Mouse (Mus musculus) embryonic facial prominence, embryonic 14.5 days (tissue): Measurements from ENCODE around the gene Stk19. TPM values are rescaled to one million over a fixed set of nuclear protein-coding genes. Genes with fewer than 3 reads are reported as not detected.
"Not testable (repeated sequence)": the region's sequence is repeated elsewhere in the genome, so short reads cannot be mapped to it uniquely, and the experiment has no call there.

Experiments used
- ATAC-seq: fragments of 200-750 bp; cut with Nextera tagmentation; 2 replicates; pipeline ENCODE4 v1.8.0; 2017; ENCODE audit warnings: low read depth, moderate number of reproducible peaks, moderate TSS enrichment
- DNase-seq: peaks from one replicate; pipeline ENCODE4 v3.0.0-alpha.2; 2015; ENCODE audit warnings: low spot score
- H3K27ac ChIP-seq: fragments of 300-500 bp; sonication (generic); replicated peaks from 2 replicates; pipeline ENCODE4 v1.5.1; 2014; ENCODE audit warnings: low read depth, mild to moderate bottlenecking, low read length, moderate library complexity
- H3K27me3 ChIP-seq: fragments of 300-500 bp; sonication (generic); replicated peaks from 2 replicates; pipeline ENCODE4 v1.6.1; 2014; ENCODE audit warnings: low read length; ENCODE audit not compliant: control insufficient read depth, insufficient read depth
- H3K36me3 ChIP-seq: fragments of 300-500 bp; sonication (generic); 2 replicates; pipeline ENCODE4 v1.6.1; 2014; ENCODE audit warnings: low read length, mixed read lengths; ENCODE audit not compliant: control insufficient read depth, insufficient read depth
- H3K4me1 ChIP-seq: fragments of 300-500 bp; sonication (generic); 2 replicates; pipeline ENCODE4 v1.6.1; 2014; ENCODE audit warnings: antibody characterized with exemption, low read length; ENCODE audit not compliant: control insufficient read depth, insufficient read depth
- H3K4me2 ChIP-seq: fragments of 300-500 bp; sonication (generic); 2 replicates; pipeline ENCODE4 v1.6.1; 2014; ENCODE audit warnings: low read depth, mild to moderate bottlenecking, low read length, moderate library complexity, mixed read lengths
- H3K4me3 ChIP-seq: fragments of 300-500 bp; sonication (generic); 2 replicates; pipeline ENCODE4 v1.5.1; 2014; ENCODE audit warnings: low read depth, mild to moderate bottlenecking, low read length
- H3K9ac ChIP-seq: fragments of 300-500 bp; sonication (generic); 2 replicates; pipeline ENCODE4 v1.6.1; 2014; ENCODE audit warnings: low read depth, mild to moderate bottlenecking, low read length, moderate library complexity, mixed read lengths
- H3K9me3 ChIP-seq: fragments of 300-500 bp; sonication (generic); 2 replicates; pipeline ENCODE4 v1.6.1; 2016; ENCODE audit warnings: low read length; ENCODE audit not compliant: control insufficient read depth
- WGBS: fragments of 180-500 bp; shearing (Covaris S2); extraction: QIAGEN DNeasy Blood & Tissue Kit; methylation state at CpG from one replicate; pipeline ENCODE4 v1.1.7; 2014; 5-methylcytosine and 5-hydroxymethylcytosine counted together
- polyA plus RNA-seq: library from polyadenylated mRNA; unstranded; fragments of >200 nt; fragmentation: Nextera tagmentation; extraction: Ambion mirVana; gene quantifications from 2 replicates; pipeline ENCODE4 v1.2.1, GENCODE M21; 2014

The Stk19 gene
- polyA plus RNA-seq, 1 experiment from 2014 or later, result 21.7 TPM

DNA sequence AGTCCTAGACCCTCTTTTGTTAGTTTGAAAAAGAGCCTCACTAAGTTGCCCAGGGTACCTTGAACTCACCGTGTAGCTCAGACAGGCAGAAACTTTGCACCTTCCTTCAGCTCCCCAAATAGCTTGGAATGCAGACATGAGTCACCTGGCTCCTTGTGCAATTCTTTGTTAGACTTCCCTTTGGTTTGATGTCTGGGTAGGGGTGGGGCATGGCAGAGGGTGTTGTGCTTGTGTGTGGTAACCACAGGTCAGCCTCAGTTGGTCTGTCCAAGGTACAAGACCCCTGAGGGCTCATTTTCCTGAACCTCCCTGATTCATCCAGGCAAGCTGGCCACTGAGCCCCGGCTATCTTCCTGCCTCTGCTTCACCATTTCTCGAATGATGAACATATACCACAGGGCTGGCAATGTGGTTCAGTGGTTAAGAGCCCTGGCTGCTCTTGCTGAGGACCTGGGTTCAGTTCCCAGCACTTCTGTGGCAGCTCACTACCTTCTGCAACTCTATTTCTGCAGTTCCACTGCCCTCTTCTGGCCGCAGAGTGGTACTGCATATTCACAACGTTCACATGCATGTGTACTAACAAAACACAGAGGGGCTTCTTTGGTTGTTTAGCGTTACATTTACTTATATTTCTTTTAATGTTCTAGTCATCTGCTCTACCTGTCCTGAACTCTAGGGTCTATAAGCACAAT is 31.7 kb downstream of the Stk19 start:
- H3K36me3 ChIP-seq, result no peaks in the 10 kb centered on the region
- 79% methylated on average over 6 of the region's 6 CpGs for WGBS
- no peaks in the 10 kb centered on the region for H3K4me1 ChIP-seq
- H3K9ac ChIP-seq, result no peak overlapping the region
- H3K4me2 ChIP-seq, result no peak overlapping the region
- H3K4me3 ChIP-seq, result no peak overlapping the region
- no peak overlapping the region for H3K27ac ChIP-seq
- ATAC-seq (no peak), DNase-seq (no peak)
- no peaks in the 10 kb centered on the region for H3K27me3 ChIP-seq
- H3K9me3 ChIP-seq, result no peaks in the 10 kb centered on the region

DNA sequence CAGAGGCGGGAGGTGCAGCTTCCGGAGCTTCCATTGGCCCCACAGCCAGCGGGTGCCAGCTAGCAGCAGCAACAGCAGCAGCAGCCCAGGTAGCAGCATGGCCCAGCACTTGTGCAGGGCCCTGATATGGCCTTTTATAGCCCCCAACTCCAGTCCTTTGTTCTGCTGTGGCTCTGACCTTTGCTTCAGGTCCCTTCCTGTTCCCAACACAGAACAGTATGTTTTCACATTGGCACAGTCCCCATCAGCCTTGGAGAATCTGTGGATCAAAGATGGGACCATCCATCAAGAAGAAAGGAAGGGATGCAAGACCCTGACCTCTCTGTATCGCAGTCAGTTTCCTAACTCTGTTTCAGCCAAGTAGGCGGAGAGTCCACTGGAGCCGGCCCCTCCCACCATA is 32.4 kb downstream of the Stk19 start, which contains the start of gene Cyp21a1:
Gene Cyp21a1, minus strand, starts transcription at position 261 of the 400 bp plus-strand sequence.
- H3K27me3 ChIP-seq, H3K4me1 ChIP-seq, H3K4me3 ChIP-seq, H3K36me3 ChIP-seq, ATAC-seq, H3K9me3 ChIP-seq, H3K27ac ChIP-seq, H3K4me2 ChIP-seq, DNase-seq, H3K9ac ChIP-seq: not testable (repeated sequence)
- 80% methylated on average over 1 of the region's 6 CpGs for WGBS

DNA sequence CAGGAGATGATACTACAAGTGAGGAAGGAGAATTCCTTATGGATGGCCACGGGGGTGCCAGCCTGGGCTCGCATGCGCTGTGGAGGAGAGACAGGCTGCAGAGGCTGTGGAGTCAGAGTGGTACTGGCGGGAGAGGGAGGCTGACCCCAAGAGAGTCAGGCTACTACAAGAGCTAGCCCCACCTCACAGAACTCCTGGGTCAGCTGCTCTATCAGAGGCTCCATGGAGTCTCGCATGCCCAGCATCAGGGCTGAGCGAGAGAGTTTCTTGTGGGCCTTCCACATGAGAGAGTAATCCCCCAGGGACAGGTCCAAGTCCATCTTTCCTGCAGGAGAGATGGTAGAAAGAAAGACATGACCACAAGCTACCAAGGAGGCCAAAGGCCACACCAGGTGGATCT is 33.4 kb downstream of the Stk19 start:
- H3K4me2 ChIP-seq, H3K9me3 ChIP-seq, H3K27ac ChIP-seq, H3K27me3 ChIP-seq, H3K9ac ChIP-seq, H3K4me1 ChIP-seq, H3K4me3 ChIP-seq, ATAC-seq, DNase-seq, H3K36me3 ChIP-seq: not testable (repeated sequence)
- WGBS, result 89% methylated on average over 6 of the region's 6 CpGs

DNA sequence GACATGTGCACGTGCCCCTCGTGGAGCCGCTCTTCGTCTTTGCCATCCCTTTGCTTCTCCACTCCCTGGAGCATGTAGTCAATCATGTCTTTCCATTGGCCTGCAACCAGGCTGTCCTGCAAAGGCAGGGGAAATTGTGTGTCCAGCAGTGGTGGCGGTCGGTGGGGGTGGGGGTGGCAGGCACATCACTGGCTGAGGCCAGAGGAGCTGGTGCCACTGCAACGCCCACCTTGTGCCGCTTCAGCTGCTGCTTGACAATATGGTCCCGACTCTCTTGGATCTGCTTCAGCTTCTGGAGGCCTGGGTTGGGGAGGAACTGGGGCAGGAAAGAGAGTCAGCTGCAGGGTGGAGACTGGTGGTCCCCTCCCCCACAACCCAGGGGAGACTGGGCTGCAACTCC is 34.0 kb downstream of the Stk19 start:
- not testable (repeated sequence) for H3K27ac ChIP-seq, H3K27me3 ChIP-seq, H3K4me3 ChIP-seq, H3K4me2 ChIP-seq, DNase-seq, H3K9ac ChIP-seq, ATAC-seq, H3K4me1 ChIP-seq, H3K36me3 ChIP-seq, H3K9me3 ChIP-seq
- 93% methylated on average over 9 of the region's 9 CpGs for WGBS

DNA sequence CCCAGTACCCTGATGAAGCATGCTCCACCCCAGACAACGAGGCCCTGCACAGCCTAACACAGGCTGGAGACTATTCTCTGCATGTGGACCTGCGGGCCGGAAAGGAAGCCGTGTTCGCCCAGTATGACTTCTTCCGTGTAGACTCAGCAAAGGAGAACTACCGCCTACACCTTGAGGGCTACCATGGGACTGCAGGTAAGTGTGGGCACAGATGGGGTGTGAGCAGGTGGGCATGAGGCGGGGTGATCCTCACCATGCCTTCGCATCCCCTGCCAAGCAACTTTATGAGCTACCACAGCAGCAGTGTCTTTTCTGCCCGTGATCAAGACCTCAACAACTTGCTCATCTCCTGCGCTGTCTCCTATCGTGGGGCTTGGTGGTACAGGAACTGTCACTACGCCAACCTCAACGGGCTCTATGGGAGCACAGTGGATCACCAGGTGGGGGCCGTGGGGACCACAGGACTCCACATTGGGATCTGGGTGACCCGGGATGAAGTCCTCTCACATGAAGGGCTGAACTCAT is 35.9 kb downstream of the Stk19 start:
- not testable (repeated sequence) for H3K9me3 ChIP-seq, H3K27ac ChIP-seq, H3K36me3 ChIP-seq, H3K9ac ChIP-seq, H3K4me3 ChIP-seq, DNase-seq, H3K4me1 ChIP-seq, ATAC-seq, H3K27me3 ChIP-seq, H3K4me2 ChIP-seq
- WGBS, result 89% methylated on average over 10 of the region's 16 CpGs

GRCm38 (mm10) chr17:34799531-34799925 is 37.2 kb downstream of the Stk19 start:
- H3K27ac ChIP-seq, result no peak overlapping the region
- H3K4me3 ChIP-seq, result no peak overlapping the region
- no peak for ATAC-seq
- no peak for DNase-seq
- no peaks in the 10 kb centered on the region for H3K36me3 ChIP-seq
- 82% methylated on average over 4 of the region's 4 CpGs for WGBS
- no peaks in the 10 kb centered on the region for H3K9me3 ChIP-seq
- H3K4me1 ChIP-seq, result no peaks in the 10 kb centered on the region
- H3K9ac ChIP-seq, result no peak overlapping the region
- no peaks in the 10 kb centered on the region for H3K27me3 ChIP-seq
- no peak overlapping the region for H3K4me2 ChIP-seq

DNA sequence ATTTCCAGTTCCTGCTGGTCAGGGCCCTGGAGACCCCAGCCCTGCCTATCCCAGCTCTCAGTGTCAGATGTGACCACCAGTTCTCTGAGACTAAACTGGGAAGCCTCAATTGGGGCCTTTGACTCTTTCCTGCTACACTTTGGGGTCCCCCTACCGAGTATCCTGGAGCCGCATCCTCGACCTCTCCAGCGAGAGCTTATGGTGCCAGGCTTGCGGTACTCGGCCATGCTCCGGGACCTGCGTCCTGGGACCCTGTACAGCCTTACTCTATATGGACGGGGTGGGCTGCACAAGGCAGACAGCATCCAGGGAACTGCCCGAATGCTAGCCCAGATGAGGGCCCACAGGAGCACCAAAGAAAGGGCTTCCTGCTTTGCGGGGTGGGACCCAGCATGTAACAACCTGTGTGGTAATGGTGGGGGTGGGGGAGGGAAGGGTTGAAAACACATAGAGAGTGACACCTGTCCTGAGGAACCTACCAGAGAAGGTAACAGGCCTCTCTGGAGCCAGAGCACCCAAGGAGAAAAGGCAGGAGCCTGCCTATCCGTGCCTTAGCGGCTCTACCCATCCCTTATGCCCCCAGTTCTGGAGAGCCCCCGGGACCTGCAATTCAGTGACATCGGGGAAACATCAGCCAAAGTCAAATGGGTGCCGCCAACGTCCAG is 37.7 kb downstream of the Stk19 start:
- Histone ChIP-seq H3K4me2 (no peak overlapping the region), H3K9ac (no peak overlapping the region), H3K27me3 (no peaks in the 10 kb centered on the region), H3K9me3 (no peaks in the 10 kb centered on the region), H3K27ac (no peak overlapping the region), H3K4me1 (no peaks in the 10 kb centered on the region), H3K4me3 (no peak overlapping the region), H3K36me3 (no peaks in the 10 kb centered on the region)
- DNase-seq (no peak), ATAC-seq (no peak)
- WGBS, result 89% methylated on average over 13 of the region's 17 CpGs

DNA sequence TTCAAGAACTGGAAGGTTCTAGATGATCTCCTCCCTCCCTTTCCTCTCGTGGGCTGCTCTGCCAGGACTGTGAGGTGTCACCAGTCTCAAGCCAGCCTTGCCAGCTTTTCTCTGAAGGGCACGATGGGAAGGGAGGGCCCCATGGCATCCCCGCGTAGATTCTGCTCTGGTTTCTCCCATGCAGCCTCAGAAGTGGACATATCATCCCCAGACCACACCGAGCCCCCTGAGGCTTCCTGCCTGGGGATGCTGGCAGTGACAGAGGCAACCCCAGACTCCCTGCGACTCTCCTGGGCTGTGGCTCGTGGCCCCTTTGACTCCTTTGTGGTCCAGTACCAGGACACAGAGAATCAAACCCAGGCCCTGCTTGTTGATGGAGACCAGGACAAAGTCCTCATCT is 38.7 kb downstream of the Stk19 start:
- H3K4me1 ChIP-seq, H3K27me3 ChIP-seq, H3K4me2 ChIP-seq, ATAC-seq, H3K9ac ChIP-seq, H3K36me3 ChIP-seq, H3K27ac ChIP-seq, H3K4me3 ChIP-seq, DNase-seq, H3K9me3 ChIP-seq: not testable (repeated sequence)
- WGBS, result 86% methylated on average over 6 of the region's 7 CpGs
